Mouse (Mus musculus): ENCODE results near the gene Kcnq1. TPM values are rescaled to one million over a fixed set of nuclear protein-coding genes. Genes with fewer than 3 reads are reported as not detected.

The Kcnq1 gene
- polyA plus RNA-seq, 1 experiment from 2014 or later: 0.91 TPM

DNA sequence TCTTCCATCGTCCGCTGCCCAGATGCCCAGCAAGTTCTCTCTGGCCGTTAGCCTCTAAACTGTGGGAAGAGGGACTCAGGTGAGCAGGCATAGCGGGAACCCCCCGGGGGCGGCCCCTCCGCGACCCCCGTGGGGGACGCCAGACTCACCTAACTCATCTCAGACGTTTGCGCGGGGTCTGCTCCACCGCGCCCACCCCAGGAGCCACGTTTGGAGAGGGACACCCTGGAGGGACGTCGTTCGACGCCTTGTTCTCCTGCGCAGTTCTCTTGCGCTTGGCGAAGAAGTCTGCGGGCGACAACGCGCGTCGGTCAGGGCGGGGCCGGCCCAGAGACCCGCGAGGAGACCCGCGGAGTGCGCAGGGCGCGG is 352.8 kb downstream of the Kcnq1 start:
- Histone ChIP-seq H3K27me3 (peaks cover 67% of the 10 kb centered on the region), H3K36me3 (replicated peaks) (no peaks in the 10 kb centered on the region), H3K4me2 (peak overlapping the region; percentile 68), H3K27ac (replicated peaks) (no peak overlapping the region), H3K4me3 (replicated peaks) (peak overlapping the region; percentile 50), H3K4me1 (replicated peaks) (peaks cover 30% of the 10 kb centered on the region), H3K9me3 (replicated peaks) (peaks cover 17% of the 10 kb centered on the region; the same call in 1 of the 2 replicates), H3K9ac (no peak overlapping the region)
- no peak for ATAC-seq (ENCODE audit: insufficient read depth)
- WGBS (ENCODE audit: insufficient replicate concordance): 24% methylated on average over 38 of the region's 38 CpGs

DNA sequence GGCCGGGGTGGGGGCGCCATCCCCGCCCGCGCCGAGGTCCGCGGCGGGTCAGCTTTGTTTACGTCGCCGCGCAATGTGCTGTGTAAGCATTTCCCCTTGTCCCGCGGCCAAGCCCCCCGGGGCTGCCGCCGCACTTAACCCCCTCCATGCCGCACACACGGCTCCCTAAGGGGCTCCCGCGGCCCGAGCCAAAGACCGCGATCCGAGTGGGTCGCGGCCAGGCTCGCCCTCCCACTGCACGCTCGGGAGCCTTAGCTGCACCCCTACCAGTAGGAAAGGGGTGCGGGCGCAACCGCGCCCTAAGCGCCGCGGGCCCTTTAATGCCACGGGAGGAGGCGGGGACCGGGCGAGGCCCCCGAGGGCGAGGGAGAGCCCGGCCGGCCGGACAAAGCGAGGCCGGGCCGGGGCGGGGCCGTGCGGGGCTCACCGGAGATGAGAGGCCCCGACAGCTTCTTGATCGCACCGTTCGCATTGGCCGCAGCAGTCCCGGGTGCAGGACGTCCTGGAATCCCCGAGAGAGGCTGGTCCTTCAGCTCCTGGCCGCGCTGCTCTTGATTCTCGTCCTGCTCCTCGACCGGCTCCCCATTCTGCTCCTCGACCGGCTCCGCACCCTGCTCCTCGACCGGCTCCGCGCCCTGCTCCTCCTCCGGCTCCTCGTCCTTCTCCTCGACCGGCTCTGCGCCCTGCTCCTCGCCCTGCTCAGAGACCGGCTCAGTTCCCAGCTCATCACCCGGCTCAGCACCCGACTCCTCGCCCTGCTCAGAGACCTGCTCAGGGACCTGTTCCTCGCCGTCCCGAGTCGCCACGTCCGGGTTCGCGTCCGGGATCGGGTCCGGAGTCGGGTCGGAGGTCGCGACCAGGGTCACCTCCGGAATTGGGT is 353.4 kb downstream of the Kcnq1 start:
- 31% methylated on average over 100 of the region's 100 CpGs for WGBS (ENCODE audit: insufficient replicate concordance)
- Histone ChIP-seq H3K36me3 (replicated peaks) (no peaks in the 10 kb centered on the region), H3K9ac (peak overlapping the region; percentile 8; the same call in 1 of the 2 replicates), H3K4me2 (peak overlapping the region; percentile 68), H3K4me3 (replicated peaks) (peak overlapping the region; percentile 50), H3K9me3 (replicated peaks) (peaks cover 17% of the 10 kb centered on the region; the same call in 1 of the 2 replicates), H3K27me3 (peaks cover 73% of the 10 kb centered on the region), H3K4me1 (replicated peaks) (peaks cover 36% of the 10 kb centered on the region), H3K27ac (replicated peaks) (no peak overlapping the region)
- ATAC-seq (ENCODE audit: insufficient read depth): no peak

DNA sequence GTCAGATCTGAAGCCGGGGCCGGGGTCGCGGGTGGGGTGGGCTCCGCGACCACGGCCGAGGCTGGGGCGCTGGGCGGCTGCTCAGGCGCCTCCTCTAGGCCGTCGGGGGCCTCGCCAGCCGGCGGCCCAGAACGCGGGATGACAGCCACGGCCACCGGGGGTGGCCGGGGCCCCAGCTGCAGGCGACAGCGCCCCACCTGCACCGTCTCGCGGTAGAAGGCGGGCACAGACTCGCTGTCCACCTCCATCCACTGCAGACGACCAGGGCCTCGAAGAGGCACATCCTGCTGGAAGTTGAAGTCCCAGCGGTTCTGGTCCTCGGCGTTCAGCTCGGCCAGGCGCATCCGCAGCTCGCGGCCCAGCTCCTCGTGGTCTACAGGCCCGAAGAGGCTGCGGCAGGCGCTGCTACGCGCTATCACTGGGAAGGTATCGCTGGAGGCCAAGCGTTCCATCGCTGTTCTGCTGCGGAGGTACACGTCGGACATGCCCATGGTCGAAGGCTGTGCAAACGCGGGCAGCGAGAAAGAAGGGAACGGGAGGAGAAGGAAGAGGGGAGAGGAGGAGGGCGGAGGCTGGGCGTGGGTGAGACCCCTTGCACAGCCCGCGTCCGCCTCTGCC is 354.2 kb downstream of the Kcnq1 start:
- H3K9me3 ChIP-seq (replicated peaks): peaks cover 17% of the 10 kb centered on the region; the same call in 1 of the 2 replicates
- H3K27me3 ChIP-seq: peaks cover 81% of the 10 kb centered on the region
- no peaks in the 10 kb centered on the region for H3K36me3 ChIP-seq (replicated peaks)
- whole genome bisulfite sequencing (ENCODE audit: insufficient replicate concordance): 32% methylated on average over 60 of the region's 60 CpGs
- H3K4me3 ChIP-seq (replicated peaks): peak overlapping the region; percentile 50
- ATAC-seq (ENCODE audit: insufficient read depth): peak; percentile 1; the same call in 1 of the 2 replicates
- H3K9ac ChIP-seq: no peak overlapping the region
- no peak overlapping the region for H3K27ac ChIP-seq (replicated peaks)
- peak overlapping the region; percentile 68 for H3K4me2 ChIP-seq
- H3K4me1 ChIP-seq (replicated peaks): peaks cover 44% of the 10 kb centered on the region

DNA sequence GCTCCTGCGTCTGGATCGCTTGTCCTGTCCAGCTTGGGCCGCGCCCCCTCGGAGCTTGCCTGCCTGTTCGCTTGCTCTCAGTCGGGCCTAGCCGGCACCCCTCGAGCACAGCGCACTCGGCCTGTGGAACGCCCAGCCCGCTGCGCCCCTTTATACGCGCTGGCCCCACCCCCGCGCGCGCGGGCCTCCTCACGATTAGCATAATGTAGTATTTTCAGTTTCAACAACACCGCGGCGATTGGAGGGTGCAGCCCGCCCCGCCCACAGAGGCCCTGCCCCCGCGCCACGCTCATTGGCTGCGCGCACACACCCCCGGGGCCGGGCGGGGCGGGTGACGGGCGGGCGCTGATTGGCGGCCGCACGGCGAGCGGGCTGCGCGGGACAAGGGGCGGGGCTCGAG is 354.7 kb downstream of the Kcnq1 start, which contains the start of gene Cdkn1c:
TSS of gene Cdkn1c (minus strand) at position 177 of the 400 bp plus-strand sequence.
- H3K4me2 ChIP-seq: peak within 1 kb of the TSS; percentile 68
- H3K36me3 ChIP-seq (replicated peaks): no peaks in the 10 kb centered on the region
- H3K9me3 ChIP-seq (replicated peaks): peaks cover 17% of the 10 kb centered on the region; the same call in 1 of the 2 replicates
- H3K27me3 ChIP-seq: peaks cover 86% of the 10 kb centered on the region
- no peak within 1 kb of the TSS for H3K27ac ChIP-seq (replicated peaks)
- H3K4me1 ChIP-seq (replicated peaks): peaks cover 45% of the 10 kb centered on the region
- peak; percentile 86 for ATAC-seq (ENCODE audit: insufficient read depth)
- 32% methylated on average over 45 of the region's 48 CpGs for WGBS (ENCODE audit: insufficient replicate concordance)
- peak within 1 kb of the TSS; percentile 50 for H3K4me3 ChIP-seq (replicated peaks)
- H3K9ac ChIP-seq: peak within 1 kb of the TSS; percentile 8; the same call in 1 of the 2 replicates

DNA sequence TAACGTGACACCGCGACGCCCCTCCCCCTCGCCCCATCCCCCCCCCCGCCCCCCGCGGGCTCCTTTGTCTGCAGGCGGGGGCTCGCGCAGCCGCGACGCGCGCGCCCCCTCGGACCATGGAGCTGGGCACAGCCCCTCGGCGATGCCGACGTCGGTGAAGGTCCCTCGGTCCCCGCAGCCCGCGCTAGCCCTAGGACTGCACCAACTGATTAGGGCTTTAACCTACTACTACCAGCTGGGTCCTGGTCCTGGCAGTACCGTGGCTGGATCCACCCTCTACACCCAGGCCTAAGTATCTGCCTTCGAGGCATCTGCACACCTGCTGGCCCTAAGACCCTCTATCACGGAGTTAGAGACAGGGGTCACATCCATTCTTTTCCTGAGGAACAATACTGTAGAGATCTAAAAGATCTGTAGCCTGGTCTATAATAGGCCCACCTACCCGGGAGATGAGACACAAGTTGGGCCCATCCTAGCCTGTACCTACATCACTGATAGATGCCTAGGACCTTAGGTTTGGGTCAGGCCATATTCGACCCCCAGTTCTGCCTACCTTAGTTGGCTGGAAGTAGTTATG is 355.2 kb downstream of the Kcnq1 start:
- peak; percentile 17; the same call in 1 of the 2 replicates for ATAC-seq (ENCODE audit: insufficient read depth)
- H3K36me3 ChIP-seq (replicated peaks): no peaks in the 10 kb centered on the region
- peaks cover 91% of the 10 kb centered on the region for H3K27me3 ChIP-seq
- H3K4me3 ChIP-seq (replicated peaks): peak overlapping the region; percentile 50
- H3K9ac ChIP-seq: no peak overlapping the region
- peak overlapping the region; percentile 68 for H3K4me2 ChIP-seq
- no peak overlapping the region for H3K27ac ChIP-seq (replicated peaks)
- 36% methylated on average over 15 of the region's 32 CpGs for WGBS (ENCODE audit: insufficient replicate concordance)
- H3K9me3 ChIP-seq (replicated peaks): peaks cover 17% of the 10 kb centered on the region; the same call in 1 of the 2 replicates
- peaks cover 48% of the 10 kb centered on the region for H3K4me1 ChIP-seq (replicated peaks)

DNA sequence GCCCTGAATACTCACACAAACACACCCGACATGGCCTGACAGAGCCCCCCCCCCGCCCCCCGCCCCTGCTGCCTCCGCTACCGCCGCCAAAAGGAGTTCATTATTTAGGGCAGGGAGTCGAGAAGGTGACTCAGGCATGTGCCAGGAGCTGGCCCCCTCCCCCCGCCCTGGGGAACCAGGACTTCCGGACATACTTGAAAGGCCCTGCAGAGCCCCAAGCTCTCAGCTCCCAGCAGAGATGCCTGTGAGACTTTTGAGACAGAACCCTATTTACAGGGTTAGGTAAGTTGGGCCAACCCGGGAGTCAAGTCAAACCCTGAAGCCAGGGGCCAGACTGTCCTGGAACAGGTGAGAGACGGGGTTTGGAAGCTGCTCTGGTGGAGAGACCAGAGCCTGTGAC is 355.8 kb downstream of the Kcnq1 start:
- no peak overlapping the region for H3K27ac ChIP-seq (replicated peaks)
- no peak overlapping the region for H3K4me2 ChIP-seq
- WGBS (ENCODE audit: insufficient replicate concordance): 36% methylated on average over 11 of the region's 11 CpGs
- ATAC-seq (ENCODE audit: insufficient read depth): no peak
- H3K27me3 ChIP-seq: peaks cover 94% of the 10 kb centered on the region
- peaks cover 48% of the 10 kb centered on the region for H3K4me1 ChIP-seq (replicated peaks)
- H3K4me3 ChIP-seq (replicated peaks): no peak overlapping the region
- no peak overlapping the region for H3K9ac ChIP-seq
- H3K9me3 ChIP-seq (replicated peaks): peaks cover 17% of the 10 kb centered on the region; the same call in 1 of the 2 replicates
- no peaks in the 10 kb centered on the region for H3K36me3 ChIP-seq (replicated peaks)

DNA sequence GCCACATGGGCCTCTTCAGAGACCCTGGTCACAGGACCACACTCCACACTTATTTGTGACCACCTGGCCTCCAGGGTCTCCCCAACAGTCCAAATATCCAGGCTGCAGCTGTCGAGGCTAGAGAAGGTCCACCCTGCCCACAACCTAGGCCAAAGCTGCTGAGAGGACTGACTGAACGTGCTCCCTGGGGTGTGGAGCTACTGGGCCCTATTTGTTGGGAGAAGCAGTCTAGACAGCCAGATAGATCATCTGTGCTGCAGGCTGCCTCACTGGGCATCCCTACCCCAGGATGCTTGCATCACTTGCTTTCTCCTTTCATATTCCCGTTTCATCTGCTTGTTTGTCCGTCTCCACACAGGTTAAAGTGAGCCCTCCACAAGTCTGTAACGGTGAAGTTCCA is 356.4 kb downstream of the Kcnq1 start:
- ATAC-seq (ENCODE audit: insufficient read depth): no peak
- peaks cover 17% of the 10 kb centered on the region; the same call in 1 of the 2 replicates for H3K9me3 ChIP-seq (replicated peaks)
- peaks cover 92% of the 10 kb centered on the region for H3K27me3 ChIP-seq
- no peak overlapping the region for H3K9ac ChIP-seq
- peaks cover 48% of the 10 kb centered on the region for H3K4me1 ChIP-seq (replicated peaks)
- no peak overlapping the region for H3K27ac ChIP-seq (replicated peaks)
- 64% methylated on average over 5 of the region's 5 CpGs for WGBS (ENCODE audit: insufficient replicate concordance)
- no peaks in the 10 kb centered on the region for H3K36me3 ChIP-seq (replicated peaks)
- no peak overlapping the region for H3K4me3 ChIP-seq (replicated peaks)
- no peak overlapping the region for H3K4me2 ChIP-seq

DNA sequence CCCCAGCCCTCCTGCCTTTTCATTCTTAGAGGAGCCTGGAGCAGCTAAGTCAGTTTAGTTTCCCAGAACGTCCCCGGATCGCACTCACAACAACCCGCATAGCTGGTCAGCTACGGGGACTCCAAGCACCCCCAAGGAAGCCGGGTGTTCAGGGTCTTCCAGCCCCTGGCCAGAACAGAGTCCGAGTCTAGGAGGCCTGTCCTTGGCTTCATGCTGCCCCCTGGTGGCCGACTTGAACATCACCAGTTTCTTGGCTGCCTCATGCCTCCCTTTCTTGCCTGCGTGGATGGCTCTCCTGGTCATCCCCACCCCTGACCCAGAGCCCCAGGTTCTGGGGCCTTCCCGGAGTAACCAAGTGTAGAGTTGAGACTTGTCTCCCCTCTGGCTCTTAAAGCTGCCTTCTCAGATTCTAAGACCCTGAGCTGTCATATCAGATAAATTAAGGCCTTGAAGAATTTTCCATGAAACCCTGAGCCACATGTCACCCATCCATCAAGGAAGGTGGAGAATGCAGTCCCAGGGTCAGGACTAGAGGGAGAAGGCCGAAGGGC is 357.8 kb downstream of the Kcnq1 start:
- H3K9me3 ChIP-seq (replicated peaks): peaks cover 17% of the 10 kb centered on the region; the same call in 1 of the 2 replicates
- H3K4me1 ChIP-seq (replicated peaks): peaks cover 48% of the 10 kb centered on the region
- H3K4me2 ChIP-seq: no peak overlapping the region
- H3K27ac ChIP-seq (replicated peaks): no peak overlapping the region; the same call in 1 of the 2 replicates
- no peak for ATAC-seq (ENCODE audit: insufficient read depth)
- peak overlapping the region; percentile 25; the same call in 1 of the 2 replicates for H3K9ac ChIP-seq
- no peaks in the 10 kb centered on the region for H3K36me3 ChIP-seq (replicated peaks)
- peaks cover 78% of the 10 kb centered on the region for H3K27me3 ChIP-seq
- no peak overlapping the region for H3K4me3 ChIP-seq (replicated peaks)
- 22% methylated on average over 11 of the region's 11 CpGs for WGBS (ENCODE audit: insufficient replicate concordance)

DNA sequence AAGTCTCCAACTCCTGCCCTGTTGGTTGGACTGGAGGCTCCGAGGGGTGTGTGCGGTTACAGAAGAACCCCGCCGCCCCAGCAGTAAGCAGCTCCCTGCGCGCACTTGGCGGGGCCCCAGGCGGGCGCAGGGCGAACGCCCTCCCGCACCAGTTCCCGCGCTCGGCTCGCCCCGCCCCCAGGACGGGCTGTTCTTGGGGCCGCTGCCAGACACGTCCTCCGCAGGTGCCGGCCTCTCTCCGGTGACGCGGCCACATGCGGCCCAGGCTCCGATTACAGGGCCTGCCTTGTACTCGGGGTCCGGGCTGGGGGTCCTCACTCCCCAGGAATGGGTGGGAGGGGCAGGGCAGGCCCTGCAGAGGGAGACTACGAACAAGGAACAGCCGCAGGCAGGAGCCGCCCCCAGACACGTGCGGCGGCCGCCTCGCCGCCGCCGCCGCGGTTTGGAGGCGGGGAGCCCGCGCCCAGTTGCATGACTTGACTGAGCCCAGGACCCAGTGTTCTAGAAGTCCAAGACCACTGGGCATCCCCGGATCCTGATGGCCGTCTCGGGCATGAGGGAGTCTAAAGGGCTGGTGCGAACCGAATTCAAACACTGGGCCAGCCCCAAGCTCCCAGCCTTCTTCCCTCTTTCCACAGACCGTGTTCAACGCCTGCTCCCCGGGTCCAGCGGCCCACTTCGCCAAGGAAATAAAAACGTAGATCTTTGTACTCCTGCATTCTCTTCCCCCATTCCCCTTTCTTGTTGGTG is 358.8 kb downstream of the Kcnq1 start:
- H3K27me3 ChIP-seq: peaks cover 67% of the 10 kb centered on the region
- H3K36me3 ChIP-seq (replicated peaks): no peaks in the 10 kb centered on the region
- peak overlapping the region; percentile 44 for H3K4me3 ChIP-seq (replicated peaks)
- H3K4me1 ChIP-seq (replicated peaks): peaks cover 44% of the 10 kb centered on the region
- H3K9ac ChIP-seq: peak overlapping the region; percentile 25; the same call in 1 of the 2 replicates
- WGBS (ENCODE audit: insufficient replicate concordance): 21% methylated on average over 56 of the region's 56 CpGs
- H3K9me3 ChIP-seq (replicated peaks): peaks cover 14% of the 10 kb centered on the region; the same call in 1 of the 2 replicates
- H3K27ac ChIP-seq (replicated peaks): no peak overlapping the region; the same call in 1 of the 2 replicates
- H3K4me2 ChIP-seq: peak overlapping the region; percentile 71
- ATAC-seq (ENCODE audit: insufficient read depth): peak; percentile 26; the same call in 1 of the 2 replicates

DNA sequence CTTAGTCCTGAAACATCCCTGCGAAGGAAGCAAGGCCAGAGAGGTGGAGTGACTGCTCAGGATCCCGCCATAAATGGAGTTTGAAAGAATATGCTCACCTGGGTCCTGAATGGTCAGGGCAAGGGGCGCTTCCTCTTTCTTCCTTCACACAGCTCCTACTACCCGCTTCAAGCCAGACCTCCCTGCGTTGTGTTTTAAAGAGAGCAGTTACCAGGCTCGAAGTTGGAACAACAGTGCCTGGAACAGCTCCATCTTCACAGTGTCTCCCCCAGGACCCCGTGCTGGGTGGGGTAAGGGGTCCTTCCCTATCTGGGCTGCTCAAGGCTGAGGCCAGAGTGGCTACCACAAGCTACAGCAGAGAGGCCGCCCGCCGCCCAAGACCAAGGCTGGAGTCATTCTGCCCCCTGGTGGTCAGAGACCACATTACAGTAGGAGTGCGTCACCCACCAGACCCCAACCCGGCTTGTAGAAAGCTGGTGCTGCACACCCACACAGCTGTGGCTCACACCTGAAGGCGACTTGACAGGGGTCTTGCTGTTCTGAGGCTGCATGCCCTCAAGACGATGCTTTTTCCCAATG is 360.0 kb downstream of the Kcnq1 start:
- Histone ChIP-seq H3K4me1 (replicated peaks) (peaks cover 34% of the 10 kb centered on the region), H3K27me3 (peaks cover 55% of the 10 kb centered on the region), H3K36me3 (replicated peaks) (no peaks in the 10 kb centered on the region), H3K9ac (no peak overlapping the region), H3K27ac (replicated peaks) (no peak overlapping the region), H3K9me3 (replicated peaks) (0 out of 2 replicates have a peak, but pooled peaks cover 3% of the 10 kb centered on the region), H3K4me3 (replicated peaks) (no peak overlapping the region), H3K4me2 (no peak overlapping the region)
- ATAC-seq (ENCODE audit: insufficient read depth): no peak
- WGBS (ENCODE audit: insufficient replicate concordance): 19% methylated on average over 14 of the region's 14 CpGs

All from liver, embryonic 15.5 days (tissue).